Mouse (Mus musculus) forebrain, embryonic 12.5 days (tissue): ENCODE measurements around the gene Grip1. TPM values are rescaled to one million over a fixed set of nuclear protein-coding genes. Genes with fewer than 3 reads are reported as not detected.

Source experiments
- ATAC-seq: fragments of 200-750 bp; cut with Nextera tagmentation; 2 replicates; pipeline ENCODE4 v1.8.0; 2017; ENCODE audit warnings: moderate TSS enrichment; ENCODE audit not compliant: low FRiP score
- H3K27ac ChIP-seq: fragments of 300-500 bp; sonication (generic); 2 replicates; pipeline ENCODE4 v1.5.1; 2016; ENCODE audit warnings: mild to moderate bottlenecking
- H3K27me3 ChIP-seq: fragments of 300-500 bp; sonication (generic); 2 replicates; pipeline ENCODE4 v1.6.1; 2016; ENCODE audit warnings: mild to moderate bottlenecking
- H3K36me3 ChIP-seq: fragments of 300-500 bp; sonication (generic); replicated peaks from 2 replicates; pipeline ENCODE4 v1.6.1; 2016; ENCODE audit warnings: mild to moderate bottlenecking
- H3K4me1 ChIP-seq: fragments of 300-500 bp; sonication (generic); 2 replicates; pipeline ENCODE4 v1.6.1; 2016
- H3K4me2 ChIP-seq: fragments of 300-500 bp; sonication (generic); 2 replicates; pipeline ENCODE4 v1.6.1; 2016; ENCODE audit warnings: mild to moderate bottlenecking, moderate library complexity
- H3K4me3 ChIP-seq: fragments of 300-500 bp; sonication (generic); replicated peaks from 2 replicates; pipeline ENCODE4 v1.5.1; 2016; ENCODE audit warnings: mild to moderate bottlenecking
- H3K9ac ChIP-seq: fragments of 300-500 bp; sonication (generic); 2 replicates; pipeline ENCODE4 v1.6.1; 2016; ENCODE audit warnings: mild to moderate bottlenecking
- H3K9me3 ChIP-seq: fragments of 300-500 bp; sonication (generic); 2 replicates; pipeline ENCODE4 v1.6.1; 2016
- WGBS: fragments of 180-500 bp; shearing (Covaris S2); methylation state at CpG from one replicate; pipeline ENCODE4 v1.1.7; 2016; 5-methylcytosine and 5-hydroxymethylcytosine counted together
- polyA plus RNA-seq: library from polyadenylated mRNA; unstranded; fragments of >200 nt; fragmentation: Nextera tagmentation; extraction: Ambion mirVana; gene quantifications from 2 replicates; pipeline ENCODE4 v1.2.1, GENCODE M21; 2016

The Grip1 gene
- polyA plus RNA-seq, 1 experiment from 2014 or later = 12.5 TPM

DNA sequence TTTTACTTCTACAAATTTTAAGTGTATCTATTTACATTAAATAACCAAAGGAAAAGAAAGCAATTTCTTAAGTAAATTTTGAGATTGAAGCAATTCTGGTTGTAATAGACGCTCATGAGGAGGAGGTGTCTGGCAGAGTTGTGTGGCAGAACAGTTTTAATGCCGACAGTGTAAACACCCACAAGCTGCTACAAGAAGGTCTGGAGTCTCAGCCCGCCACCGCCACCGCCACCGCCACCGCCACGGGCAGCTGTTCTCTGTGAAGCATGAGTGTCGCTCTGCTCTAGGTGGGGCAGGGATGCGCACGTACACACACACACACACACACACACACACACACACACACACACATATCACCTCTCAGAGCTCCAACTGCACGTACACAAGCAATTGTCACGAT lies 558.7 kb downstream of the Grip1 start:
- H3K36me3 ChIP-seq = 0 out of 2 replicates have a peak, but pooled peaks cover 5% of the 10 kb centered on the region
- H3K4me1 ChIP-seq = no peaks in the 10 kb centered on the region
- no peak for ATAC-seq
- WGBS = 97% methylated on average over 13 of the region's 13 CpGs
- H3K4me2 ChIP-seq = no peak overlapping the region
- H3K27ac ChIP-seq = no peak overlapping the region
- H3K9me3 ChIP-seq = no peaks in the 10 kb centered on the region
- no peaks in the 10 kb centered on the region for H3K27me3 ChIP-seq
- H3K4me3 ChIP-seq = no peak overlapping the region
- H3K9ac ChIP-seq = no peak overlapping the region

DNA sequence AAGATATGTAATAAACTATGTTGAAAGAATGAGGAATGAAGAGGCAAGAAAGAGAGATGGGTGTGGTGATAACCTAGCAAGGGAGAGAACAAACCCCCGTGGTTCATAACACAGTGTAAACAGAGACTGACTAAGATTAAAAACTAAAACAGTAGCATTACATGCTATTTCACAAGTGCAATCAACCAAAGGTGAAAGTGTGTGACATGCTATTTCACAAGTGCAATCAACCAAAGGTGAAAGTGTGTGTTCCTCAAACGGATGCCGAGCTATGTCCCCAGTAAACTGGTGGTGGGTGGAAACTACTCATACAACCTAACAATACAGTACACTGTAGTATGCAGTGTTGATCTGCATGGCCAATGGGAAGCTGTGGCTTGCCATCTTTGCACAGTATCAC lies 561.5 kb downstream of the Grip1 start:
- H3K9ac ChIP-seq = no peak overlapping the region
- no peak overlapping the region for H3K4me2 ChIP-seq
- no peak for ATAC-seq
- 0 out of 2 replicates have a peak, but pooled peaks cover 5% of the 10 kb centered on the region for H3K36me3 ChIP-seq
- H3K9me3 ChIP-seq = no peaks in the 10 kb centered on the region
- 89% methylated on average over 3 of the region's 3 CpGs for WGBS
- H3K4me3 ChIP-seq = no peak overlapping the region
- no peaks in the 10 kb centered on the region for H3K4me1 ChIP-seq
- no peak overlapping the region for H3K27ac ChIP-seq
- H3K27me3 ChIP-seq = no peaks in the 10 kb centered on the region

GRCm38 (mm10) chr10:120026437-120026836 lies 572.8 kb downstream of the Grip1 start:
- H3K36me3 ChIP-seq = no peaks in the 10 kb centered on the region
- 51% methylated on average over 10 of the region's 10 CpGs for WGBS
- no peaks in the 10 kb centered on the region for H3K9me3 ChIP-seq
- H3K4me3 ChIP-seq = no peak overlapping the region
- ATAC-seq = peak; percentile 53; the same call in 1 of the 2 replicates
- H3K9ac ChIP-seq = no peak overlapping the region
- H3K27me3 ChIP-seq = no peaks in the 10 kb centered on the region
- no peak overlapping the region for H3K27ac ChIP-seq
- no peak overlapping the region for H3K4me2 ChIP-seq
- 0 out of 2 replicates have a peak, but pooled peaks cover 3% of the 10 kb centered on the region for H3K4me1 ChIP-seq

DNA sequence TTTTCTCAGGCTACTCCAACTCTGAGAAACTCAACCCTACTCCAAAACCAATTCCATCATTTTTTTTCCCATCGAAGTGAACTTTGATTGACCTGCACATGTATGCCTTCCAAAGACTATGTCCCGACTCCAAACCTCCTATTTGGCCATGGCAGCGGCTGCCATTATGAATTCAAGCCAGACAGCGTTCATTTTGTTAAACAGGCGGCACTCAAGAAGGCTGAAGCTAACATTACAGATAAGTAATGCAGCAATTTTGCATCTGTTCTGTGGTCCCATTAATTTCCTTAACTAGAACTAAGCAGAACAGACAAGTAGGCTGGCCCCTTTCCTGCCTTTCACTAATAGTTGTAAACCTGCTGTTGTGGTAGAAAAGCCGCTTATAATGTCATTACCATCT lies 577.3 kb downstream of the Grip1 start:
- H3K27ac ChIP-seq = no peak overlapping the region
- H3K4me2 ChIP-seq = no peak overlapping the region
- WGBS = 93% methylated on average over 6 of the region's 6 CpGs

DNA sequence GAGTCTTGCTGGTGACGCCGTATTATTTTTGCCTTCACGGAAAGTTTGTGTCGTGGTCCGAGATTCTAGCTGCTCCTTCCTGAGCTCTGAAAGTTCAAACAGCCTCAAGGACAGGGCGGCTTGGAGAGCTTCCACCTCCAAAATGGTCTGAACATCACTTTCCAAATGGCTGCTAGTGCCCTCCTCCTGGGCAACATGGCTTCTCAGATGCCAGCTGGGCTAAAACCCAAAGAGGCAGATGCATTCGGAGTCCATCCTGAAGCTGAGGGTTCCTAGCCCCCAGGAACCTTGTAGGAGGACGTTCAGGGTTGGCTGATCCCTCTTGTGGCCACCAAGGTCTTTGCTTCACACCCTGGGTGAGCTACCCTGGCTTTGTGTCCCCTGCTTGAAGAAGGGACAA lies 577.7 kb downstream of the Grip1 start:
- no peaks in the 10 kb centered on the region for H3K9me3 ChIP-seq
- no peaks in the 10 kb centered on the region for H3K27me3 ChIP-seq
- no peak overlapping the region for H3K4me3 ChIP-seq
- H3K4me2 ChIP-seq = no peak overlapping the region
- no peak for ATAC-seq
- no peak overlapping the region for H3K27ac ChIP-seq
- 96% methylated on average over 8 of the region's 8 CpGs for WGBS
- no peak overlapping the region for H3K9ac ChIP-seq
- H3K4me1 ChIP-seq = peaks cover 25% of the 10 kb centered on the region
- no peaks in the 10 kb centered on the region for H3K36me3 ChIP-seq

More for the DNA sequence above, 577.3 kb downstream of the Grip1 start:
- Histone ChIP-seq H3K9ac (no peak overlapping the region), H3K4me1 (peaks cover 21% of the 10 kb centered on the region), H3K27me3 (no peaks in the 10 kb centered on the region), H3K4me3 (no peak overlapping the region), H3K36me3 (no peaks in the 10 kb centered on the region), H3K9me3 (no peaks in the 10 kb centered on the region)
- ATAC-seq = no peak

GRCm38 (mm10) chr10:120033866-120034265 lies 580.2 kb downstream of the Grip1 start:
- H3K4me1 ChIP-seq = peaks cover 23% of the 10 kb centered on the region
- H3K4me3 ChIP-seq = no peak overlapping the region
- H3K9ac ChIP-seq = no peak overlapping the region
- no peak overlapping the region for H3K27ac ChIP-seq
- peaks cover 8% of the 10 kb centered on the region; the same call in 1 of the 2 replicates for H3K36me3 ChIP-seq
- ATAC-seq = no peak
- H3K9me3 ChIP-seq = no peaks in the 10 kb centered on the region
- H3K27me3 ChIP-seq = no peaks in the 10 kb centered on the region
- WGBS = 60% methylated on average over 9 of the region's 9 CpGs
- no peak overlapping the region for H3K4me2 ChIP-seq

- H3K4me3 ChIP-seq = no peak overlapping the region; the same call in 1 of the 2 replicates
- H3K4me1 ChIP-seq = peaks cover 23% of the 10 kb centered on the region
- no peaks in the 10 kb centered on the region for H3K27me3 ChIP-seq
- H3K36me3 ChIP-seq = peaks cover 10% of the 10 kb centered on the region; the same call in 1 of the 2 replicates
- WGBS = 26% methylated on average over 15 of the region's 15 CpGs
- no peak overlapping the region for H3K27ac ChIP-seq
- H3K9ac ChIP-seq = no peak overlapping the region
- peak overlapping the region; percentile 39 for H3K4me2 ChIP-seq
- peak; percentile 15; the same call in 1 of the 2 replicates for ATAC-seq
- H3K9me3 ChIP-seq = no peaks in the 10 kb centered on the region
These were observed 581.6 kb downstream of the Grip1 start for GRCm38 (mm10) chr10:120035211-120035733.

GRCm38 (mm10) chr10:120035824-120036223 lies 582.2 kb downstream of the Grip1 start:
- Histone ChIP-seq H3K9me3 (no peaks in the 10 kb centered on the region), H3K4me3 (no peak overlapping the region), H3K4me1 (peaks cover 23% of the 10 kb centered on the region), H3K27me3 (no peaks in the 10 kb centered on the region), H3K27ac (no peak overlapping the region), H3K9ac (no peak overlapping the region), H3K36me3 (peaks cover 10% of the 10 kb centered on the region; the same call in 1 of the 2 replicates), H3K4me2 (peak overlapping the region; percentile 39)
- ATAC-seq = peak; percentile 37; the same call in 1 of the 2 replicates
- WGBS = 31% methylated on average over 6 of the region's 6 CpGs

DNA sequence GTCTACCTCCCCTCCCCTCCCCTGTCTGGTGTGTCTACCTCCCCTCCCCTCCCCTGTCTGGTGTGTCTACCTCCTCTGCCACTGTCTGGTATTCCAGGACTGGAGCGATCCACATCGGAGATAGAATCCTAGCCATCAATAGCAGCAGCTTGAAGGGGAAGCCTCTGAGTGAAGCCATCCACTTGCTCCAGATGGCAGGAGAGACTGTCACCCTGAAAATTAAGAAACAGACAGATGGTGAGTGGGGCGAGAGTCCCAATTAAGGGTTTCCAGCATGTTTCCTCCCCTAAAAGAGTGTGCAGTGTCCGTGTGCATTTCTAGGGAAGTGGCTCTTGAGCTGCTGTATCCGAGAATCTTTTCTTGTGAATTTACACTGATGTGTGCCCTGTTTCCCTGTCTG lies 584.6 kb downstream of the Grip1 start:
- Histone ChIP-seq H3K4me3 (no peak overlapping the region), H3K27ac (no peak overlapping the region)
- 85% methylated on average over 5 of the region's 5 CpGs for WGBS

DNA sequence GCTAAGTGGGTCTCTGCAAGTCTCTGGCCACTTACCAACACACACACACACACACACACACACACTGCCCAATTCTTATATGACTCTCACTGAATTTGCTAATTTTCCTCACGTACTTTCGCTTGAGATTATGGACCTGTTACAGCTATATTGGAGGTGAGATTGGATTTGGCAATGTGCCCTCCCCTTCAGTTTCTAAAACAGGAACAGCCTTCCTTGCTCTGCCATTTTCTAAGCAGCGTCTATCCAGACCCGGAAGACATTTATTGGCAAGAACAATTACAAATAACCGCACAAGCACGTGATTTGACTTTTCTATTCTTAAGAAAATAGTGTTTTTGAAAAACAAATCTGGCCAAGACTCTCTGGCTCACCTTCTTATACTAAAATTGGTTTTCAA lies 590.6 kb downstream of the Grip1 start:
- WGBS = 69% methylated on average over 6 of the region's 6 CpGs
- Histone ChIP-seq H3K4me3 (no peak overlapping the region), H3K27ac (0 out of 2 replicates have a peak overlapping the region, but pooled peaks have one; percentile 13), H3K9me3 (no peaks in the 10 kb centered on the region), H3K9ac (no peak overlapping the region), H3K36me3 (peaks cover 3% of the 10 kb centered on the region; the same call in 1 of the 2 replicates), H3K4me1 (no peaks in the 10 kb centered on the region), H3K27me3 (no peaks in the 10 kb centered on the region), H3K4me2 (no peak overlapping the region)
- no peak for ATAC-seq

More for the DNA sequence above, 584.6 kb downstream of the Grip1 start:
- peaks cover 10% of the 10 kb centered on the region; the same call in 1 of the 2 replicates for H3K36me3 ChIP-seq
- H3K9ac ChIP-seq = no peak overlapping the region
- 0 out of 2 replicates have a peak, but pooled peaks have one; percentile 43 for ATAC-seq
- peaks cover 23% of the 10 kb centered on the region for H3K4me1 ChIP-seq
- H3K27me3 ChIP-seq = no peaks in the 10 kb centered on the region
- no peak overlapping the region for H3K4me2 ChIP-seq
- H3K9me3 ChIP-seq = no peaks in the 10 kb centered on the region

DNA sequence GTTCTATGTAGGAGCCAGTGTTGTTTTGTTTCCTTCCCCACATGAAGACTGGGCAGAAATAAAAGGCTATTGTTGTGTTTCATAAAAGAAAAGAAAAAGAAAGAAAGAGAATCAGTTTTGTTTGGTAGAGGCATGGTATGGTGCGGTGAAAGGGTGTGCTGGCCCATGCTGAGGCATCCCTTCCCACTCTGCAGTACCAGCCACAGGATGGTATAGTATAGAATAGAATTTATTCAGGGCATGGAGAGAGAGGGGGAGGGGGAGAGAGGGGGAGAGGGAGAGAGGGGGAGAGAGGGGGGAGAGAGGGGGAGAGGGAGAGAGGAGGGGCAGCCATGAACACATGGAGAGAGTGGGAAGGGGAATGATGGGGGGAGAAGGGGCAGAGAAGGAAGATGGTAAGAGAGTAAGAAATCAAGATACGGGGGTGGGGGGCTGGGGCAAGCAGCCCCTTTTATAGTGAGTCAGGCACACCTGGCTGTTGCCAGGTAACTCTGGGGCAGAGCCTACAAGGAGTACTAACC lies 591.1 kb downstream of the Grip1 start:
- H3K9me3 ChIP-seq = no peaks in the 10 kb centered on the region

DNA sequence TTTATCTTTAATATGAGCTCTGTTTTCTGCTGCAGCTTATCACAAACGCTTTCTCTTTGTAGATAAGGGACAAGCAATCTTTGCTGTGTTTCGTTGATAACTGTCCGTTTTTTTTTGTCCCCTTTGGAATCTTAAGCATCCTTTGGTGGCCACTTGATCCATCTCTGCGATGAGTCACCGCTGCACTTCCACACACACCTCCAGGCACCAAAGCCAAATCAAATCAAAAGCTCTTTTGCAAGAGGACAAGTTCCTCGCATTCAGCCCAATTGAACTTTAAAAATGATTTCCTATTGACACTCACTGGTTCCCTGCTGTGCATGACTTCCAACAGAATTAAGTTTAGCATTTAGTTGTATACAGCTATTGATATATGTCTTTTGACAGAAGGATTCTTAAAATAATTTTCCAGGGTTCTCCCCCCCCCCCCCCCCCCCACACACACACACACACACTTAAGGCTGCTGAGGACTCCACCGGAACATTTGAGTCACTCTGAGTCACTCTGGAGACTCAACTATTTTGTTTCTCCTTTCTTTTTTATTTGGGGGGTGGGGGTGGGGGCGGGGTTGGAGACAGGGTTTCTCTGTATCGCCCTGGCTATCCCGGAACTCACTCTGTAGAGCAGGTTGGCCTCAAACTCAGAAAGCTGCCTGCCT lies 607.1 kb downstream of the Grip1 start:
- WGBS = 90% methylated on average over 10 of the region's 10 CpGs
- Histone ChIP-seq H3K9me3 (no peaks in the 10 kb centered on the region), H3K9ac (no peak overlapping the region), H3K27me3 (no peaks in the 10 kb centered on the region), H3K27ac (no peak overlapping the region), H3K36me3 (peaks cover 3% of the 10 kb centered on the region), H3K4me2 (no peak overlapping the region), H3K4me3 (no peak overlapping the region), H3K4me1 (no peaks in the 10 kb centered on the region)
- ATAC-seq = no peak

More for the DNA sequence above, 591.1 kb downstream of the Grip1 start:
- Histone ChIP-seq H3K4me3 (no peak overlapping the region), H3K27ac (no peak overlapping the region), H3K36me3 (peaks cover 8% of the 10 kb centered on the region; the same call in 1 of the 2 replicates), H3K27me3 (no peaks in the 10 kb centered on the region), H3K9ac (no peak overlapping the region), H3K4me1 (no peaks in the 10 kb centered on the region), H3K4me2 (no peak overlapping the region)
- WGBS = 42% methylated on average over 2 of the region's 2 CpGs
- 0 out of 2 replicates have a peak, but pooled peaks have one; percentile 39 for ATAC-seq
